Mouse (Mus musculus): ENCODE data around the gene Tob2.

- TF ChIP-seq FLI1 (IDR thresholded peaks at IDR 0.05; ENCODE audit: low read length): no peak
- no peak for TF ChIP-seq GATA1 (IDR thresholded peaks at IDR 0.05; ENCODE audit: borderline replicate concordance, low read length)
Observed at GRCm38 (mm10) chr15:81845033-81845625, 13.5 kb downstream of the Tob2 start.

Data from megakaryocyte, embryonic 14.5 days (primary cell).